Mouse (Mus musculus): ENCODE data around the gene Prtg.

Prtg gene

GRCm38 (mm10) chr9:72863773-72864172, 57.1 kb downstream of the Prtg start:
- DNase-seq, result peak; percentile 65

GRCm38 (mm10) chr9:72867434-72867833, 60.8 kb downstream of the Prtg start:
- no peak for DNase-seq

- no peak for DNase-seq
Measured at GRCm38 (mm10) chr9:72868774-72869173, 62.1 kb downstream of the Prtg start.

GRCm38 (mm10) chr9:72871506-72872297, 65.0 kb downstream of the Prtg start:
- peak; percentile 60 for DNase-seq

- DNase-seq, result no peak
Measured at GRCm38 (mm10) chr9:72872298-72873130, 65.8 kb downstream of the Prtg start.

- no peak for DNase-seq
Measured at GRCm38 (mm10) chr9:72875878-72876277, 69.2 kb downstream of the Prtg start.

- DNase-seq, result peak; percentile 79
Measured at GRCm38 (mm10) chr9:72877905-72878304, 71.2 kb downstream of the Prtg start.

- peak; percentile 38 for DNase-seq
Measured at GRCm38 (mm10) chr9:72878656-72879055, 72.0 kb downstream of the Prtg start.

GRCm38 (mm10) chr9:72879601-72880000, 72.9 kb downstream of the Prtg start:
- no peak for DNase-seq

- DNase-seq, result peak; percentile 86
Measured at GRCm38 (mm10) chr9:72880225-72880960, 73.7 kb downstream of the Prtg start.

- peak; percentile 47 for DNase-seq
Measured at GRCm38 (mm10) chr9:72881026-72881768, 74.5 kb downstream of the Prtg start.

GRCm38 (mm10) chr9:72883940-72884339, 77.3 kb downstream of the Prtg start:
- DNase-seq, result peak; percentile 82

- no peak for DNase-seq
Measured at GRCm38 (mm10) chr9:72889777-72890176, 83.1 kb downstream of the Prtg start.

- DNase-seq, result peak; percentile 40
Measured at GRCm38 (mm10) chr9:72890499-72891085, 83.9 kb downstream of the Prtg start.

GRCm38 (mm10) chr9:72892761-72893160, 86.1 kb downstream of the Prtg start:
- no peak for DNase-seq

- no peak for DNase-seq
Measured at GRCm38 (mm10) chr9:72894796-72895352, 88.2 kb downstream of the Prtg start.

- no peak for DNase-seq
Measured at GRCm38 (mm10) chr9:72902057-72902456, 95.4 kb downstream of the Prtg start.

GRCm38 (mm10) chr9:72902611-72903010, 95.9 kb downstream of the Prtg start:
- DNase-seq, result no peak

GRCm38 (mm10) chr9:72906693-72907103, 100.0 kb downstream of the Prtg start:
- DNase-seq, result no peak

- DNase-seq, result no peak
Measured at GRCm38 (mm10) chr9:72911381-72911780, 104.7 kb downstream of the Prtg start.

- no peak for DNase-seq
Measured at GRCm38 (mm10) chr9:72913551-72913950, 106.9 kb downstream of the Prtg start.

GRCm38 (mm10) chr9:72915728-72916127, 109.1 kb downstream of the Prtg start:
- DNase-seq, result no peak
